Mouse (Mus musculus): ENCODE results near the gene Comtd1.

Gene Comtd1

DNA sequence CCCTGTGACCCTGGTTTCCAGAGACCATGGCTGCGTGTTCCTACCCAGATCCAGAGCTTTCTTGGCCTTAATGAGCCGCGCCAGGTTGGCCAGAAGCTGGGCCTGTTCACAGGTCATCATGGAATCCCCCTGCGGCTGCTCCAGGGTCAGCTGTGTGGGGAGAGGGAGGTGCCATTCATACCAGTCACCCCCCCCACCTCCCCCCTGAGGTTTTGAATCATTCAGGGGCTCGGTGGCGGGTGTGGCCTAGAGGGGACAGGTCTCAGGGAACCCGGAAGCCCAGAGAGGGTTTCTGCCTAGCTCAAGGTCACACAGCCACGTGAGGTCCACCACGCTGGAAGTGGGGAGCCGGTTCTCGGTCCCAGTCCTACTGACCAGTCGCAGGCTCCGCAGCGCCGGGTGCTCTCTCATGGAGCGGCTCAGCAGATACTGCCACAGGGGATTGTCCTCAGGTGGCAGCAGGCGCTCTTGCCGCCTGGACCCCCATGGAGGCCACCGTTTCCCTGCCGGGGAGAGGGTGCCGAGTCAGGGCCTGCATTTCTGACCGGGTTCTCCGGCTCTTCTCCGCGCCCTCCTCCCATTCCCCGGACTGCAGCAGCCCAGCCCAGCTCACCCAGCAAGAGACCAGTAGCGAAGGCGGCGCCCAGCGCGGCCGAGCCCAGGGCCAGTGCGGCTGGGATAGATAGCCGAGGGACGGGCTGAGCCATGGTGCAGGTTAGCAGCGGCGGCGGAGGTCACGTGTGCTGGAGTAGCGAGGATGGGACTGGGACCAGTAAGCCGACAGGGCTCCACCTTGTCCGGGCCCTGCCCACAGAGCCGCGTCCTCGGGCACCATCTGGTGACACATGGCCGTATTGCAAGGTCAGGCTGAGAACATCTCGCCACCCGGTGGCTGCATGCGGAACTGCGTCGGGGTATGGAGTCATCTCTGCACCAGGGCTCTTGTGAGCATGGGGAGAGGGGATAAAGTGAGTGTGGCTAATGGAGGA, at the start of gene Comtd1:
Gene Comtd1 (minus strand): TSS at position 812 of the 989 bp plus-strand sequence.
- peak; percentile 95 to 96 for DNase-seq

DNA sequence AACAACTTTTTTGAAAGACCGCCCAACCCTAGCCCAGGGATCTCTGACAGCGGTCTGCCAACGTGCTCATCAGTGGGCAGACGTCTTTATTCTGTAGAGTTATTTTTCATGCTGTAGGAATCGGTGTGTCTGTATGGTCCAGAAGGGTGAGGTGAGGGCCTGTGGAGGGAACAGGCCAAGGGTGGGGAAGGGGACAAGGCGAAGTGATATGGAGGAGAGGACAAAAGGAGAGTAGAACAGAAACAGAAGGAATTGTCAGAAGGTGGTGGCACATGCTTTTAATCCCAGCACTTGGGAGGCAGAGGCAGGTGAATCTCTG, 43.5 kb upstream of the Comtd1 start:
- DNase-seq, result no peak

- no peak for DNase-seq
Measured at GRCm38 (mm10) chr14:21891581-21892340, 43.0 kb upstream of the Comtd1 start.

DNA sequence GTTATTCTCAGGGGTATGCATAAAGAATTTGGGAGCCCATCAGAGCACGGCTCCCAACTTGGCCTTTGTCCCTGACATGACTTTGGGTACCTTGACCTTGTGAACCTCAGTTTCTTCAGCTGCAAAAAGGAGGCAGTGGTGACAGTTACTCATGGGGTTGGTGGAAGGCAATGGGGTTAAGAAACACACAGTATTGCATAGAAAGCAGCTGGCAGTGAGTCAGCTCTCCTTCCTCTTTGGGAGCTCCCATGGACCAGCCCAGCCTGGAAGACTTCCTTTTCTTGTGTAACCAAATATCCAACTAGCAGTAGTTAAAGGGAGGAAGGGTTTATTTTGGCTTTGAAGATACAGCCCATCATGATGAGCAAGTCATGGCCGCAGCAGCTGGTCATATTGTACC, 41.7 kb upstream of the Comtd1 start:
- no peak for DNase-seq

DNA sequence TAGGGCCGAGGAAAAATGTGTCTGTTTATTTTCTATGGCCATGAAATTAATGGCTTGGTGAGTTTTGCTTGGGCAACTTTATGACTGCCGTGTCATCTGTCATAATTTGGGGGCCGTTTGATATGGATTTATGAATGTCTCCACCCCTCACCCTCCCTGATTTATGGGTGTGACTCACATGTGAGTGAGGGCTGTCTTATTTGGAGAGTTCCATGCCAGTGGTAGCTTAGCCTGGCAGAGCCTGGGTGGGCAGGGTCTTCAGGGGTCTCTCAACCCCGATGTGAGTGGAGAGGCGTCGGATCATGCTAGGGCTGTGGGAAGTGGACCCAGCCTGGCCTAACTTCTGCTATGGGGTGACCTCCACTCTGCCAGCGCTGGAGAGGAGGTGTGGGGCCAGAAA, 18.0 kb upstream of the Comtd1 start:
- no peak for DNase-seq

- no peak for DNase-seq
Measured at GRCm38 (mm10) chr14:21866291-21866690, 17.5 kb upstream of the Comtd1 start.

DNA sequence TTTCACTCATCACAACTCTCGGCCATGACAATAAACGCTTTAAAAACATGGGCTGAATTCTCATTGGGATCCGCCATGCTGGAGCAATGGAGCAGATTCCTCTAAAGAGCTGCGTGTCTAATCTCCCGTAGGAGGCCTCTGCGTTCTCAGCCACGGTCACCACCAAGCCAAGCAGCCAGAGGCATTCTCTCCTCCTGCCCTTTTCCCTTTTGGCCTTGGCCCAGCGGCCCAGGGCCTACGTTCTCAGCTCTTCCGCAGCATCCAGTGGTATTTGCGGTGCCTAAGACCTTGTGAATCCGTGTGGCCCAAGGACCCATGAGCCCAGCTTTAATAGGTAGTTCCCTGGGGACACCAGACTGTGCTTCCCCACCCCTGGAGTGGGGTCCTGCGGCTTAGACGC, 8.1 kb upstream of the Comtd1 start:
- peak in 1 of 2 experiments; percentile 42 for DNase-seq

DNA sequence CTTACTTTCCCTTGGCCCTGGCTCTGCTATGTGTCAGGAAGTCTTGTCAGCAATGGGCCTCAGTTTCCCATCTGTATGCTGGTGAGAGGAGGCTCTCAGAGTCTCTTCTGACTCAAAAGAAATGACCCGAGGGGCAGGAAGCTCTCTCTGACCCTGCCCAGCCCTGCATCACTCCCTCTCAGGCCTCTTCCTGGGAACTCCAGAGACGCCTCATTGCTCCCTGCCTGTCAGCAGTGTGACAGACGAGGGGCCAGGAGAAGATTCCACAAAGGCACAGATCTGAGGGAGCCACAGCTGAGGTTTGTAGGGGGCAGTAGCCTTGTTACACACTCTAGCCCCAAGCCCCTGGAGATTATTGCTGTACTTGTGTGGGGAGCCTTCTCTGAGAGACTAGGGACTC, 7.2 kb upstream of the Comtd1 start:
- no peak for DNase-seq

GRCm38 (mm10) chr14:21854271-21854670, 5.5 kb upstream of the Comtd1 start:
- DNase-seq, result no peak

DNA sequence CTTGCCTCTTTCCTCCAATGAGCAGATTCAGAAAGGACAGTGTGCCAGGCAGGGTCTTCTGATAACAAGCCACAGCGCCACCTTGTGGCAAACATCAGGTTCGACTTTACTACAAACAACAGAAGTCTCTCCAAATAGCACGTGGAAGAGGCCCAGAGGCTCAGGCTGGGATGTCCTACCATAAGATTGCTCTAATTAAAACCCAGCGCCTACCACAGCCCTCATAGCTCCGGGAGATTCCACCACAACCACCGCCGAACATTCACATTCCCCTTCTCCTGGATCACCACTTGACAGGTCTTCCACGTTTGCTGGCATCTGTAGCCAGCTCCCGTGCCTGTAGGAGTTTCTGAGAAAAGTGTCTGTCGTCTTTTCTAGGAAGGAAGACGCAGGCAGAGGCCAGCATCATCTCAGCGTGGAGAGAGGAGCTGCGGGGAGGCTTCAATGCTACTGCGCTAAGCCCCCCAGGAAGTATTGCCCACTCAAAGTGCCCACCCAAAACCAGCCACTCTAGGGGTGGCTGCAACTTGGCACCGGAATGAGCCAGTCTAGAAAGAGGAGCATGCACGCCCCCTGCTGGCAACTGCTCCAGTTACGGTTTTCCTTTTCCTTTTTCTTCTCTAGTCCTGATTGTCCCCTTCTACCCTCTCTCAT, 4.8 kb upstream of the Comtd1 start:
- DNase-seq, result peak; percentile 80 to 81

DNA sequence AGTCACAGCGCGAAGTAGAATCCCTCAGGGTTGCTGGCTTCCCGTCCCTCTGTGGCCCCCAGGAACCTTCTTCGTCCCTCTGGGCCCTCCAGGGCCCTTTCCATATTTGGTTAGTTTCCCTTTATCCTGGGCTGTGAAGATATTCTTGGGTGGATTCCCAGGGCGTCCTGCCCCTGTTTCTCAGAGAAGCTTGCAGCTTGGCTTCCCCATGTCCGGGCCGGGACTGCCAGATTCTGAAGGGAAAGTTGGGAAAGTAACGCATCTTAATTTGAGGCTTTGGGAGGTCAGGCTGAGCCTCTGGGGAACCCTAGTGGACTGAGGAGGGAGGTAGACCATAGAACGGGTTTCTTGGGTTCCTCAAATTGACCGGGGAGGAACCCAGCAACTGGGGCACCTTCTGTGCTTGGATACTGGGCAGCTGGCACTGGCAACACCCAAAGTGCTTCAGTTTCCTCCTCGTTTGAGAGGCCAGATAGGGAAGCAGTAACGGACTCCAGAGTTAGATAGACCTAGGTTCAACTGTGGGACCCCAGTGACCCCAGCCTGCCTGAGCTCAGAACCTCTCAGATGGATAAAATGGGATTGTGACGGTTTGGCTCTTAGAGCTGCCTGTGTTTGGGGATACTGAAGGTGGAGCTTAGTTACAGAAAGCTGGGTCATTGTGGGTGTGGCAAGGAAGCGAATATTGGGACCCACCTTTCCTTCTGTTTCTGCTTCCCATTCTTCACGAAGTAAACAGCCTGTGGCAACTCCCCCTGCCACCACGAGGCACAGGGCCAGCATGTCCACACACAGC, 3.4 kb upstream of the Comtd1 start:
- DNase-seq, result peak; percentile 18 to 51

DNA sequence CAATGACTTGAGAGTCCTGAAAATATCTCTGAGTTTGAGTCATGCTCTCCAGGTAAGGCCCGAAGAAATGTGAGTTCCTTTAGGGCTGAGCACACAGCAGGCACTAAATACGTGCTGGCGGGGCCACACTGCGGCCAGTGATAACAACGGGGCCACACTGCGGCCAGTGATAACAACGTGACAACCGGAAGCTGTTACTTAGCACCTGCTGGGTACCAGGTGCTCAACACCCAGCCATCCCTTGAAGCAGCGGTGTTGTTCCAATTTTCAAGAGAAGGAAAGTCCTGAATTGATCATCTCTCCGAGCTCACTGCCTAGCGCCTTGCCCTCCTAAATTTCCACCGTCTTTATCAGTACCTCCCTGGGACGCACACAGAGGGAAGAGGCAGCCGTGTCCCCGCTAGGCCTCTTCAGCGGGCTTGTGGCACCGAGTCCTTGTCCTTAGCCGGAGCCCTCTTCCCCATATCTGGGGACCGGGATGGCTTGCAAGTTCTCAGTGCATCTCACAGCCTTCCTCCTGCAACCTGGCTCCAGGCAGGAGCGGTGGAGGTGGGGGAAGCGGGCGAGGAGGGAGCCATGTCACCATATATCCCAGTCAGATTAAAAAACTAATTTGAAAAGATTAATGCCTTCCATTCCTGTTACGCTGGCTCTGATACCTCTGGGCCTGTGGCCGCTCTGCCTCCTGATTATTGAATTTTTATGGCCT, 1.8 kb upstream of the Comtd1 start:
- DNase-seq, result no peak

DNA sequence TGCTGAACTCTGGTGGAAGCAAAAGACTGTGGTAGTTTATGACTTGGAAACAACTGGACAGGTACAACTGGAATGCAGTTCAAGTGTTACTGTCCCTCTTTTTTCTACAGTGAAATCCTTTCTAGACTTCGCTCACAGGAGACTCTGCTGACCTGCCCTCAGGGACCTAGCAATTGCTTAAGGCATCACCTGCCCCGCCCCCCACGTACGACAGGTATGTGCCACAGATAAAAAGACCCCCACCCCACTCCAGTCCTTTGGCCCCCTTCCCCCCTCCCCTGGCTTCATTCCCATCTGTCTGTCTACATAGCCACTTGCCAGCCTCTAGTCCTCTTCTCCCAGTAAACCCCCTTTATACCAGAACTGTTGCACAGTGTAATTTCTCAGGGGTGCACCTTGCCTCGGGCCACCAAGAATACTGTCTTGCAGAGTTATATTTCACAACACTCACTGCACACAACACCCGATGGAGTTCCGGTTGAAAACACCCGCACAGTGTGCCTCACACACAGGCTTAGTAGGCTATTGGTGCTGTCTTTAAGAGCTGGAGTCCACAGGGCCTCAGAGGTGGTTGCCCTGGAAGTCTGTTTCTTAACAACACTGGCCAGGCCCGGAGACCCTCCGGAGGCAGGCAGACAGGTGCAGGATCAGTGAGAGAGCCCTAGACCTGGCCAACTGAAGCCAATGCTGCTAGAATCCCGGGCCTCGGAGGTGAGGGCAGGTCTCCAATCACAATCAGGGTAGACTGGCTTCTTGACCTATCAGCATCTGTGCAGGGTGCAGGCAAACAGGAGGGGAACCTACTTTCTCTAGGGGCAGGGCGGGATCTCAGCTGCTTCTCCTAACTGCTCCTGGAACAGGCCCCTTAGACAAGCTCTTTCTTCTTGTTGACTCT, 994 bp upstream of the Comtd1 start:
- DNase-seq, result peak in 1 of 2 experiments; percentile 40

- peak; percentile 47 to 63 for DNase-seq
Measured at GRCm38 (mm10) chr14:21847381-21848165, 1.2 kb downstream of the Comtd1 start.

DNA sequence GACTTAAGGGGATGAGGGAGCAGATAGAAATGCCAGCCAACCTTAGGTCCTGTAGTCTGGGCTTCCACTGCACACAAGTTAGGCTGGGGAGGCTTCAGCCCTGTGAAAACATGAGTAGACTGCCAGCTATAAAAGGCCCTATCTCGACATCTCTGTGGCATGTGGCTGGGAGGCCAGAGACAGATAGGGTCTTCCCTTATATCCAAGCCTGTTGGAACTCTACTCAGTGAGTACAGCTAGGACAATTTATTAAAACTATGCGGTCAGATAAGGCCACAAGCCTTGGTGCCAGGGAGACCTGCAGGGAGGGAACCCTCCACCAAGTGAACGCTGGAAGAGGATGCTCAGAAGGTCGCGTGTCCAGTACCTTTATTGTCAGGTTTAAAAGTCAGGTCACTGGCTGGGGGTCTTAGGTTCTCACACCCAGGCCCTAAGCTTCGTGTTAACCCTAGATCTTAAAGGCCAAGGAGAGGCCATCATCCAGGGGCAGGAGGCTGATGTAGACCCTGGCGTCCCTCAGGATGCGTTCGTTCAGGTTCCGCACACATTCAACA, 1.9 kb downstream of the Comtd1 start:
- DNase-seq, result peak in 1 of 2 experiments; percentile 13

GRCm38 (mm10) chr14:21843263-21843662, 5.5 kb downstream of the Comtd1 start:
- DNase-seq, result peak in 1 of 2 experiments; percentile 24

DNA sequence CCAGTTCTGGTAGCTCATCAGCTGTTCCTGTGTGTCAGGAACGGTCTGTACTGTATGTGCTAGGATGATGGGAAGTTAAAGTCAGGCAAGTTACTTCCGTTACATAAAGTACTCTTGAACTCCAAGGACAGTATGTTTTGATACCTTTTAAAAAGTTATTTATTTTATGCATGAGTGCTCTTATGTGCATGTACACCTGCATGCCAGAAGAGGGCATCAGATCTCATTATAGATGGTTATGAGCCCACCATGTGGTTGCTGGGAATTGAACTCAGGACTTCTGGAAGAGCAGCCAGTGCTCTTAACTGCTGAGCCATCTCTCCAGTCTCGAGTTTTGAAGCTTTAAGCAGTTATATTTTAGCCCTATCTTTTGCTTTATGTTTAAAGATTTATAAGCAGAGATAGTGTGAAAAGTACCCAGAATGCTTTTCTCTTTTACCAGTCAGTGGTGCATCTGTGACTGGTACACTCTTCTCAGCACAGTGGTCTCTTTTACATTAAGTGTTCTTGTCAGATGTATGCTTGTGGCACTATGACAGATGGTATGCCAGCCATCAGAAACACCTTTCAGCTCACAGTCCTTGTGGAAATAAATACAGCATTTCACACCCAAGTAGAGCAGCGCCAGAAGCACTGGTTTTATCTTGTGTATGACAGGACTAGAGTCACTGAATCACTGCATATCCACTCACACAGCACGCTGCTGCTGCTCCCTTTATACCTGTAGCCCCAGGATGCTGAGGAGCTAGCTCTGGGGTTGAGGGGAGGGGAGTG, 6.8 kb downstream of the Comtd1 start:
- peak in 1 of 2 experiments; percentile 29 for DNase-seq

GRCm38 (mm10) chr14:21838336-21839017, 10.3 kb downstream of the Comtd1 start:
- peak in 1 of 2 experiments; percentile 46 for DNase-seq
